Mouse (Mus musculus) MN1 (cell line): ENCODE measurements around the gene Gm9837.

Experiments used
- DNase-seq: peaks from one replicate; pipeline ENCODE4 v3.0.0-alpha.2; 2016; ENCODE audit warnings: low spot score

Gm9837 gene

DNA sequence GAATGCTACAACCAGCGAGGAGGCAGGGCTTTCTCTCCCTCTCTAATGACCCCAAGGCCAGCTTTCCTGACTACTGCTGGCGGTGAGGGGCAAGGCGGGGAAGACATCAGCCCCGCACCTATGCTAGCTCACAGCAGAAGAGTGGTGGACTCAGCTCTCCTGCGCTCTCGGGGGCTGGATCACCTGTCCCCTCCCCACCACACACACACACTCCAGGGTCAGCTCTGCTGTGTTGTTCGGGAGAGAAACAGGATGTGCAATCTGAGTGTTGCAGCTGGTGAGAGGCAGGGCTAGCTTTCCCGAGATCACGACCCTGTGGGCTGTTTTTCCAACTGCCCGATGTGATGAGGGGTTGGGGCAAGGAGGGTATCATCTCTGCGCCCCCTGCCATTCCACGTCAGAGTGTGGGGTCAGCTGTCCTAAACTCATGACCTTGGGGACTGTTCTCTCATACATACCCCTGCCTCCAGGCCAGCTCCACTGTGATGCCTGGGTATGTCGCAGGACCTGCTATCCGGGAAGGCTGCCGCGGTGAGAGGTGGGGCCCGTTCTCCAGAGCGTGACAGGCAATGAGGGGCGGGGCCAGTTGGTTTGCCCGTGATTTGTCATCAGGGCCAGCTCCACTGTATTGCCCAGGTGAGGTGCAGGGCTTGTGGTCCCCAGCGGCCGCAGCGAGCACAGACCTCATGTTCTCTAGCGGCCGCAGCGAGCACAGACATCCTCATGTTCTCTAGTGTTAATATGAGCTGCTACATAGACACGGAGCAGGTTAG is 16.7 kb upstream of the Gm9837 start:
- peak; percentile 67 for DNase-seq

DNA sequence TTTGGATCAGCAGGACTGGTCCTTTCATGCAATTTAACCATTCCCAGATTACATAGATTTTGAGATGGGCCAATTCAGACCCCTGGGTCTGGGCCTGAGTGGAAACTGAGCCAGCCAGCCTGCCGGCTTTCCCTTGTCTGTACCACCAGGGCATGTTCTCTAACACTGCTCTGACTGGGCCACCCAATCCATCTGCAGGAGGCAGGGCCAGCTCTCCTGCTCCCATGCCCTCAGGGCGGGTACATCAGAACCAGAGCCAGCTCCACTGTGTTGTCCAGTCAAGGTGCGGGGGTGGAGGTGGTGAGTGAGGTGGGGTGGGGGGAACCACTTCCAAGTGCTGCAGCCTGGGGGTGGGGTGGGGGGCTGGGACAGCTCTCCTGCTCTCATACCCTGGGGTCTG is 16.1 kb upstream of the Gm9837 start:
- no peak for DNase-seq

DNA sequence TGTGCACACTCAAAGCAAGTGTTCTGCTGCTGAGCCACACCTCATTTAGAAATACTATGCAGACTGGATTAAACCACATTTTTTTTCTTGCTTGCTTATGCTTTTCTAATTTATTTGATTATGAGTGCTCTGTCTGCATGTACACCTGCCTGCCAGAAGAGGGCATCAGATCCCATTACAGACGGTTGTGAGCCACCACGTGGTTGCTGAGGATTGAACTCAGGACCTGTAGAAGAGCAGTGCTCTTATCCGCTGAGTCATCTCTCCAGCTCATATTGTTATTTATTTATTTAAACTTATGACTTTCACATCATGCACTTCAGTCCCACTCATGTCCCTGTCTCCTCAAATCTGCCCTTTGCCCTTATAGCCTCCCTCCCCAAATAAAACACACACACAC is 15.4 kb upstream of the Gm9837 start:
- DNase-seq, result no peak

DNA sequence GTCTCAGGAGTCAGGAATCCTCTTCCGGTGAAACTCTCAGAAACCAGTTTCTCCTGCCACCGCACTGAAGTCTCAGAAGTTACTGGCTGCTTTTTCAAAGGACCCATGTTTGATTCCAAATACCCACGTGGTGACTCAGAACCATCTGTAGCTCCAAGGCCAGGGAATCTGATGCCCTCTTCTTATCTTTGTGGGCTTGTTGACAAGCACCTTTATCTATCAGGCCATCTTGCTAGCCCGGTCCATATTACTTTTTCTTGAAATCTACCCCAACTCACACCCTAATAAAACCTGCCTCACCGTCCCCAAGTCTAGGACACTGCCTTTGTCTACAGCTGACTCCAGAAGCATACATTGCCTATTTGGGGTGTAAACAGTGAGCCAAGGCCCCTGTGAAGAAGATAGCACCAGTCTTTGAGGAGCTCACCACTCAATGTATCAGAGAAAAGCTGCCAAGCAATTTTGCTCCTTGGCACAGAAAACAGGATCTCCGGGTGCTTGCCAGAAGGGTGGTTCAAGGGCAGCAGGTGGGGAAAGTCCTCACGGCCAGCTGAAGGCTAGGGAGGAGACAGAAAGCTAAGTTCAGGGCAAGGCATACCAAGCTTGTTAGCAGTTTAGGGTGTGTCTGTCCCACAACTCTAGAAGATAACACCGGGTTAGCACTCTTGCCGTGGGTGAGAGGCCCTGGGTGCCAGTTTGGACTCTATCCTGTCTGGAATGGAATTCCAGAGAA is 13.0 kb upstream of the Gm9837 start:
- no peak for DNase-seq

DNA sequence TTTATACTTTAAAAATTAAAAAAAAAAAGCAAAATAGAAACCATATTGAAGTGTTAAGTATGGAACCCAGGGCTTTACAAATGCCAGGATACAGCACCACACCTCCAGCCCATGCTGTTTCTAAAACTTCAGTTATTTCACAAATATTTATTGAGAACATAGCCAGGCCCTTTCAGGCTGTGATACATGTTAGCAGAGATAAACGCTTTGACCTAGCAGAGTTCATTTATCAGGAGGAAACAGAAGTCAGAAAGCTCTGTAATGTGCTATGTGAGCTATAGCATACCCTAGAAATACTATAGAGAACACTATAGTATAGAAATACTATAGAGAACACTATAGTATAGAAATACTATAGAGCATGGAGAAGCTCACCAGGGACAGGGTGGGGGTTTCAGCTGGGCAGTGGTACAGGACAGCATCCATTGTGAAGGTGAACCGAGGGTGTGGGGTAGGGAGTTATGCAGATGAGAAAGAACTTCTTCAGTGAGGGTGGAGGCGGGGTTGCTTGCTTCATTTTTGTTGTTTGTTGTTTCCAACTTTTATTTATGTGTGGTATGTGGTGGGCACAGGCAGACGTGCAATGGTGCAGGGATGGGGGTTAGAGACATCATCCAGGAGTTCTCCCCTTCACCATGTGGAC is 10.9 kb upstream of the Gm9837 start:
- DNase-seq, result no peak

DNA sequence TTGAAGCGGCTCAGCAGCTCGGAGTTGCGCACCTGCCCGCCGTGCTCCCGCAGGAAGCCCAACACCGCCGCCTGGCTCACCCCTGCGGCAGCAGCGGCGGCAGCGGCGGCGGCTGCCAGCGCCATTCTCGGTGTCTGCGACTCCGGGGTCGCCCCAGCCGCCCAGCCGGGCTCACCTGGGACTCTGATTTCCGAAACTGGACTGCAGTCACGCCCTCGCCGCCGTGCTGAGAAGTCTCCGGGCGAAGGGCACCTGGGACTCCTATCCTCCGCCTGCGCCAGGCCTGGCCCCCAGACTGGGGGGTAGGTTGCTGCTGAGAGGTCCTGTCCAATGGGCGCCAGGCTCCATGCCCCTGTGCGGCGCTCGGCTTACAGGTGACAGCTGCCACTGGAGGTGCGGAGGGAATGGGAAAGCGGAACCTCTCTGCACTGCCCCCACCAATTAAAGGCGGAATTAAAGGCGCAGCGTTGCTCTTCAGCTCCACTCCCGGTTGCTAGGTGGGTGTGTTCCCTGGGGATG is 9.6 kb upstream of the Gm9837 start, which contains the start of the genes Gm9945 and Sowaha:
TSS of gene Gm9945 (plus strand) at position 384 of the 519 bp plus-strand sequence.
TSS of gene Sowaha (minus strand) at position 492 of the 519 bp plus-strand sequence.
- no peak for DNase-seq

DNA sequence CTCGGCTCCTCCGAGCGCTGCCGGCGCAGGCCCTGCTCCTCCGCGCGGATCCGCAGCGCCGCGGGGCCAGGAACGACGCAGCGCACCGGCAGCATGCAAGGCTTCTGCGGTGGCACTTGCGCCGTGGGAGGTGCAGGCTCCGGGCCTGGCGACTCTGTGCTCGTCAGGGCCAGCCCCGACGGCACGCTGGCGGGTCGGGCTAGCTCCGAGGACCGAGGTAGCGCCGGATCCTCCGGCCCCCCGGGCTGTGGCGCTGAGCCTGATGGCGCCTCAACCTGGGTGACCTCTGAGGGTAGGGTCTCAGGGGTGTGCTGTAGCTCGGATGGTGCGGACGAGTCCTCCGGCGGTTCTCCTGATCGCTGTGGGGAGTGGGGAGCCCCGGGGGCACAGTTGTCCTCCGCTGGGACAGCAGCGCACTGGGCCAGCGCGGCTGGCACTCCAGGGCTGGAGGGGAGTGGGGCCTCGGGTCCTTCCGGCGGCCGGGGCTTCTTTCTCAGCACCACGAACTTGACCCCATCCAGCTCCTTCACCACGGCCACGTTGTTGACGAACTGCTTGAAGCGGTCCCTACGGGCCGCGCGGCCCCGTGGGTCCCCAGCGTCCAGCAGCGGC is 9.0 kb upstream of the Gm9837 start:
- DNase-seq, result no peak

DNA sequence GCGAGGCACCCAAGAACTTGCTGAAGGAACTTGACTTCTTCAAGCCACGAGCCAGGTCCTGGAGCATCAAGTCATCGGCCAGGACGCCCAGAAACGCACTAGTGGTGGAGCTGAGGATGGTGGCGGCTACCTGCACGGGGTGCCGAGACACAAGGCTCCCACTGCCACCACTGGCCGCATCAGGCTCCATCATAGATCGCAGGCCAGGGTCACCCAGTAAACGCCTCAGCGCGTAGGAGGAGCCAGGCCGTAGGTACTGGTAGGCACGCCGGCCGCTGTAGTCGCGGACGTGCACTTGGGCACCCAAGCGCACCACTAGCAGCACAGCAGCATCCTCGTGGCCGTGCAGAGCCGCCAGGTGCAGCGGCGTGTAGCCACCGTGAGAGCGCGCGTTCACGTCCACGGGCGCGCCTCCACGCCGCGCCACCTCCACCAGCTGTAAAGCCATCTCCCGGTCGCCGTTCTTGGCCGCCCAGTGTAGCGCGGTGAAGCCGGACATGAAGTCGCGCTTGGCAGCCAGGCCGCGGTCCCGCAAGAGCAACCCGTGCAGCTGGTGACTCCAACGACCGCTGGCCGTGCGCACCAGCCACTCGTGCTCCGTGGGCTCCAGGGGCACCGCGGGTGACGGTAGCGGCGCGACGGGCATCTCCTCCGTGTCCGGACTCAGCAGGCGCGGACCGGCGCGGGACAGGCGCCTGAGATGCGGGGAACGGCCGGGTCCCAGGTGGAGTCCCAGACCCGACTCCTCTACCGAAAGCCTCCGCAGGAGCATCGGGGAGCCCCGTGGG is 8.3 kb upstream of the Gm9837 start:
- DNase-seq, result no peak

DNA sequence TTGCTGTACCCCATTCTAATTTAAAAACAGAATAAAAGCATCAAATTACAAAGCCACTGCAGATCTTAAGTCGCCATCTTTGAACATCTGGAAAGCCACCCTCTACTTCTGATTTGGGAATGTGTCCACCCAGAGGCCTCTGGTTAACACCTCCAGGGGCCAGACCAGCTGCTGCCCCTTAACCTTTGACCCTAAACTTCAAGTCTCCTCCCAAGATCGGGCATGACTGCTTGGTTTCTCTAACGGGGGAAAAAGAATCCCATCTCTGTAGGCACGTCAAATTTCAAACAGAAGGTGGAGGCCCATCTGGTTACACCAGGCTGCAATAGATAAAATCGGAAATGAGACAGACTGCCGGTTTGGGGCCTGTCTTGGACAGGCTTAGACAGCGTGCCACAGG is 7.6 kb upstream of the Gm9837 start:
- DNase-seq, result no peak

DNA sequence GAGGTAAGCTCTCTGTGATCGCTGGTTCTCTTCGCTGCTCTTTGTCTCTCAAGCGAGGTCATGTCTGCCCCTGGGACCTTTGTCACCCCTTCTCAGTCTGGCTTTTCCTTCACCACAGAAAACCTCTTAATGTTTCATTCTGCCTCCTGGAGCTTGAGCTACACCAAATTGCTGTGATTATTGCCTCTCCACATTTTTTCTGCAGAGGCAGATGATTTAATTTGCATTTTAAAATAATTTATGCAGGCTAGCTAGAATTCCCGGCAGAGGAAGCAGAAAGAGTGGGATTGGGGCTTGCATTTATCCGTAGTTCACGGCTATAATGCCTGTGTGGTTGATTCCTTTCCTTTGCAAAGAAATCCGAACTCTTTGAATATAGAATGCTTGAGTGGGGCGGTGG is 5.3 kb upstream of the Gm9837 start:
- no peak for DNase-seq

DNA sequence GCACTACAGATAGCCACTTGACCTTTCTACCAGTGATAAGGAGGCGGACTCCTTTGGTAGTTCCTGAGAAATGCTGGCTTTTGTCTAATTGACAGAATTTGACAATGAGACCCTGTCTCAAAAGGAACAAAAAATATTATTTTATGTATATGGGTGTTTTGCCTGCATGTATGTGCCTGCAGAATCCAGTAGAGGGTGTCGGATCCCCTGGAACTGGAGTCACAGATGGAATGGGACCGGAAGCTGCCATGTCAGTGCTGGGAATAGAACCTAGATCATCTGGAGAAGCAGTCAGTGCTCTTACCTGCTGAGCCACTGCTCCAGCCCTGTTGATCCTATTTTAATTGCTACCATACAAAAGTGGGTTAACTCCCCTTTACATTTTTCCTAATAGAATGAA is 2.4 kb upstream of the Gm9837 start:
- no peak for DNase-seq

DNA sequence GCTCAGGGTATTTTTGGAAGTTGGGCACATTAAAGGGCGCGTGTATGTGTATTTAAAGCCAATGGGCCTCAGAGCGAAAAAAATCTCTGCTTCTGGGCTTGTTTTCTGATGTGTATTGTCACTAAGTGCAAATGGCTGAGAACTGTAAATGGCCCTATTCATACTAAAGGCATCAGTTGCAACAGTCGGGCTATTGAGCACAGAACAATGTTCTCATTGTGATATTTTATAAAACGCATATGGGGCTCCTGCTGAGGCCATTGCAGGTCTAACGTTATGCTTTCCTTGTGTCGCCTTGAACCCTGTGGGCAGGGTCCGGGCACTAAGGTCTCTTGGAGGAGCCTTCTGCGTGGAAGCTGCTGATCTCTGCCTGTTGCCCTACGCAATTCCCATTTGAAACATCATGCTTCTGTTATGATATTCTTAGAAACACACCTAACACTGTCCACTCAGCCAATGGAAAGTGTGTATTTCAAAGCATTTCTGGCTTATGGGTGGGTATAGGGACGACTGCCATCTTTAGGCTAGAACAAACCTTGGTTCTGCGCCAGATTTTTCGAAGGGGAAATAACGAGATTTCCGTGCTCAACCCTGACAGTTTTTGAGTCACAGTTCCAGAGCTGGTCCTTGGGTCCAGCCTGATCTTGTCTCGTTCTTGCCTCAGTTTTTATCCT is 848 bp downstream of the Gm9837 start:
- peak; percentile 22 for DNase-seq

DNA sequence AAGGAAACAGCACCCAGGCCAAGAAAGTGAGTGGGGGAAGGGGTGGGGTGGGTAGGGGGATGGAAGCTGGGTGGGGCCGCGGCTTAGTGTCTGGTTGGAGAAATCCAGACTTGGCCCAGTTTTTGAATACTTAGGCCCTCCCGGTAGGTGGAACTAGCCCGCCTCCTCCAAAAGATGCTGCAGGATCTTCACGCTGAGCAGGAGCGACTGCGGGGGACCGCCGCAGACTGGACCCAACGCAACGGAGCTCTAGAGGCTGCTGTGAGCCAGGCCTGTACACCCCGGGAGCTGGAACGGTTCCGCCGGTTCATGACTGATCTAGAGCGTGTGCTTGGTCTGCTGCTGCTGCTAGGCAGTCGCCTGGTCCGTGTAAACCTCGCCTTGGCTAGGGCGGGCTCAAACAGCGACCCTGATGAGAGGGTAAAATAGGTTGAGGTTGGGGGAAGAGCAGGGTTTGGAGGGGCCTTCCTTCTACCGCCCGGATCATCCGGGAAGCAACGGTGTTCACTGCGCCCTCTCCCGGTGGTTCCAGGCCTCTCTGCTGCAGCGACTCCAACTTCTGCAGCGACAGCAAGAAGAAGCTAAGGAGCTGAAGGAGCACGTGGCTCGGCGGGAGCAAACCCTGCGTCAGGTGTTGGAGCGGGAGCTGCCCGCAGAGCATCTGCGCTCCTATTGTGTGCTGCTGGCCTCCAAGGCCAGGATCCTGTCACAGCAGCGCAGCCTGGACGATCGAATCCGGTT is 3.9 kb downstream of the Gm9837 start:
- DNase-seq, result no peak

DNA sequence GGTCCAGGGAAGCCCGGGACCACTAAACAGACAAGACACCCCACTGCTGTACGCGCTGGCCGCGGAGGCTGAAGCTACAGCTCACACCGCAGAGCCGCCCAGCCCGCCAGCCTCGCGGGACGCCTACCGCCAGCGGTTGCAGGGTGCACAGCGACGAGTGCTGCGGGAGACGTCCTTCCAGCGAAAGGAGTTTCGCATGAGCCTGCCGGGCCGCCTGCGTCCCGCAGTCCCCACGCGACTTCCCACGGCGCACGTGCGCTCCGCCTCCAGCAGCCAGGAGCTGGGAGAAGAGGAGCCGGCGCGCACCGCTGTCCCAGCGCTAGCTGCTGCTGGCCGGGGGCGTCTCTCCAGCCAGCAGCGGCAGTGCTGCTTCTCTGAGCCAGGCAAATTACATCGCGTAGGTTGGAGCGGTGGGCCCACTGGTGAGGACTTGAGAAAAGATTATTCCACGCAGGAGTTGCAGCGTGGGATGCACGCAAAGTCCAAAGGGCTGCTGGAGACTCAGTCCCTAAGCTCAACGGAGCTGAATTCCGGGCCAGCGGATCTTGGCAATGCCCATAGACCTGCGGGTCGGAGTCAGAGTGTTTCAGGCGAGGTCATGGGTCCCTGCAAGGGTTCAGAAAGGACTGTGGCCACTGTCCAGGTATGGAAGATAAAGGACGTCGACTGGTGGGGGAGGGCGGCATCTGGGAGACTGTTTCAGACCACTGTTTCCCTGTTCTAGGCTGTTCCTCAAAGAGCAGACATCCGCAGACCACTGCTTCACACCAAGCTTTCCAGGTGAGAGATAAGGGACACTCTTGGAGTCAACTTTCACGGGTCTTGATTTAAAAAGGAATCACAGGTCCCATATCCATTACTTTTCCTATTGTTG is 6.5 kb downstream of the Gm9837 start:
- DNase-seq, result no peak

DNA sequence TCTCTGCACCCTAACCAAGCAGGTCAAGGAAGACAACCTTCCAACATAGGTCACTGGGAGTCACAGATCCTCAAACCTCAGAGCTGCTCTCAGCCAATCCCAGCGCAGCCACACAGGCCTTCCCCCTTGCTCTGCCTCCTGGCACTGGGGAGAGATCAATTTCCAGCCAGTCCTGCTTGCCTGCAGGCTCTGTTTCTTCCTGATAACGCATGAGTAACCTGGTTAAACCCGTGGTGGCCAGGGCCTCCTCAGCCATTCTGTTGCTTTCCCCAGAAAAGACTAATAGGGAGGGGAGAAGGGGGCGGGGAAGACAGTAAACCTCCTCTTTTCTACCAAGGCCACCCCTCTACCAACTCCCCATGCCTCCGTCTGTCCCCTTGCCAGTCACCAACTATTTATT is 8.6 kb downstream of the Gm9837 start:
- DNase-seq, result peak; percentile 59

DNA sequence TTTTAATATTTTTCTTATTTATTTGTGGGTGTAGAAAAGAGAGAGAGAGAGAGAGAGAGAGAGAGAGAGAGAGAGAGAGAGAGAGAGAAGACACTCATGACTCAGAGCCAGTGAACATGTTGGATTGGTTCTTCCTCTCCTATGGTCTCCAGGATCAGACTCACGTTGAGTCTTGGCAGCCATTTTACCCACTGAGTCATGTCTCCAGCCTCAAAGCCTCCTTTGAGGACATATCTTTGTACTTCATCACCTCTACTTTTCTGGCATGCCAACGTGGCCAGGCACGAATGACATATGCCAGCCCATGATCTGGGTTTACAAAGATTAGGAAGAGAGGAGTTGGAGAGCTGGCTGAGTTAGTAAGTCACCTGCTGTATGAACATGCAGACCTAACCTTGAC is 10.1 kb downstream of the Gm9837 start:
- DNase-seq, result peak; percentile 50

DNA sequence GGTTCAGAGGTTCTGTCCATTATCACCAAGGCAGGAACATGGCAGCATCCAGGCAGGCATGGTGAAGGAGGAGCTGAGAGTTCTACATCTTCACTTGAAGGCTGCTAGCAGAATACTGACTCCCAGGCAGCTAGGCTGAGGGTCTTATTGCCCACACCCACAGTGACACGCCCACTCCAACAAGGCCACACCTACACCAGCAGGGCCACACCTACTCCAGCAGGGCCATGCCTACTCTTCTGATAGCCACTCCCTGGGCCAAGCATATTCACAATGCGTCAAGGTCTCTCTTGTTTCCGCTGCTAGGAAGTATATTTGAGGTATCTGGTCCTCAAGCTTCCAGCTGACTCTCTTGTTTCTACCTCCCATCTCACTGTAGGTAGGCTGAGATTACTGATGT is 11.3 kb downstream of the Gm9837 start:
- no peak for DNase-seq

DNA sequence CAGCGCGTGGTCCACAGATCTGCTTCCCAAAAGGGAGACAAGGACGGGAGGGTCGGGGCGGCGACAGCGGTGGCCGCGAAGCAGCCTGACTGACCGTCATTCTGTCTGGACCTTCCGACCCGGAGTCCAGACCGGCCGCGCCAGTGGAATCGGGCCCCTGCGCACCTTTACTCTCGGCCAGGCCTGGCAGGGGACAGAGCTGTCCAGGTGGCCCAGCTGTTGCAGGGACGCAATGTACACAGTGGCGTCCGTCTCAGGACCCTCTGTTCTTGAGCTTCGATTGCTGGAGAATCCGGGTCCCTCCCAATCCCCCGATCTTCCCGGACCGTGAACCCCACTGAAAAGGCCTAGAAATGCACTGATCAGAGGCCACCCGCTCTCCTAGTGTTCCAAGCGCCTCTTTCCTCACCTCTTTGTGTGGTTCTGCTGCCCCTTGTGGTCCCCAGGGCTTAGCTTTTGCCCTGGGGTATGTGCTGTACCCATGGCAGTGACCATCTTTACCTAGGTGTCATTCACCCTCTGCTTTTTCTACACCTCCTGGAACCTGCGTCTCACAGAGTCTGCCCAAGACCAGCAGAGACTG is 12.8 kb downstream of the Gm9837 start:
- no peak for DNase-seq
